8 mouse cellular contexts compared by ENCODE assay signal in the genomic region with DNA sequence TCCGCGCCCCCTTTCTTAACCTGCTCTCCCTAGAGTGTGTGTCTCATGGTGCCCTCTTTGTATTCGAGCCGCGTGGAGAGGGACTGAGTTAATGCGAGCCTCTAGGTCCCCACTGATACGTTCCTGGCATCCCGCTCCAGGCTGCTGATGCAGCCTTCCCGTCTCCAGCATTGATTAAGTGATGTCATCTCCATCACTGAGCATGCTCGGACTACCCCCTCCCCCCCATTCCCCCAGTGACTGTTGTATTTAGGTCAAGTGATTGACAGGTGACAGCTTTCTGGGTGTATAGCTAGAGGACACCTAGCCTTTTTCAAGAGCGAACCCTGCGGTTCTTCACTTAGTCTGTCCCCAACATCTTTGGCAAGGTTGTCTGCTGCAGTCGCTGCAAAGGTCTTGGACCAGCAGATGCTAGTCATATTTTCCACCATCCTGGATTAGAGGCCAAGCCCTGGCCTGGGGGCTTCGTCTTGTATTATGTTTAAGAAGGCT. TPM values are rescaled to one million over a fixed set of nuclear protein-coding genes. Genes with fewer than 3 reads are reported as not detected.
DNase-seq lines count a peak whose midpoint lies in the region; ATAC-seq lines count a peak whose summit lies in the region.
"Had no signal": no experiment of that assay in that cellular context is flagged by ENCODE, and none has a peak within 500 bp of the region (broad histone marks: within the 10 kb centered on the region; RNA-seq: fewer than 3 reads in every experiment).

No protein-coding gene starts in this region.

- H3K4me3 ChIP-seq in limb, embryonic 11.5 days (ENCODE audit: low read depth, low read length), result peak overlapping the region; percentile 89
- H3K4me3 ChIP-seq: liver, embryonic 15.5 days had no signal

- H3K9ac ChIP-seq in limb, embryonic 11.5 days (ENCODE audit: low read length), result peak overlapping the region; percentile 76
- H3K9ac ChIP-seq: liver, embryonic 15.5 days had no signal

- H3K36me3 ChIP-seq in limb, embryonic 11.5 days (ENCODE audit: control insufficient read depth, insufficient read depth, low read length), result no peaks in the 10 kb centered on the region; the same call in 1 of the 2 replicates
- H3K36me3 ChIP-seq: liver, embryonic 15.5 days had no signal

- WGBS in limb, embryonic 11.5 days, result 19% methylated on average over 14 of the region's 14 CpGs

- H3K4me2 ChIP-seq in limb, embryonic 11.5 days (ENCODE audit: low read depth, severe bottlenecking), result peak overlapping the region; percentile 87

- no peaks in the 10 kb centered on the region for H3K9me3 ChIP-seq in limb, embryonic 11.5 days (ENCODE audit: control insufficient read depth, low read length)
- H3K9me3 ChIP-seq: liver, embryonic 15.5 days had no signal

- H3K27me3 ChIP-seq in limb, embryonic 11.5 days (ENCODE audit: control insufficient read depth, insufficient read depth, low read length), result no peaks in the 10 kb centered on the region

- peak; percentile 86 for DNase-seq in brain, adult 2 months (ENCODE audit: low read depth, low spot score)
- DNase-seq in cerebellum, adult 9-11 months, result peak; percentile 72
- peak; percentile 30 to 45 for DNase-seq in frontal cortex, postnatal 10 days (ENCODE audit: low spot score in 2 of 2)
- DNase-seq in limb, embryonic 11.5 days (ENCODE audit: low spot score), result peak; percentile 31
- DNase-seq in right cerebral cortex, postnatal 14 days, result peak; percentile 47
- no peak for DNase-seq in ovary, postnatal 36 days (ENCODE audit: low spot score)

- H3K27ac ChIP-seq in limb, embryonic 11.5 days (replicated peaks; ENCODE audit: low read depth, low read length), result no peak overlapping the region
- H3K27ac ChIP-seq: liver, embryonic 15.5 days had no signal

- ATAC-seq in limb, embryonic 11.5 days (ENCODE audit: insufficient number of reproducible peaks, low FRiP score, low TSS enrichment, low read depth), result no peak
- ATAC-seq in activated CD4-positive, CD25-positive, alpha-beta regulatory T cell, adult 4 months, result no peak

- peaks cover 5% of the 10 kb centered on the region; the same call in 1 of the 2 replicates for H3K4me1 ChIP-seq in limb, embryonic 11.5 days (ENCODE audit: control insufficient read depth, insufficient read depth, low read length)

RNA-seq across cellular contexts. Expression of gene Kif5c, which starts 1.6 kb away (rescaled TPM):
- 15.2 TPM in 2 replicates for polyA plus RNA-seq in limb, embryonic 11.5 days (2014; fragmentation: Nextera tagmentation; extraction: Ambion mirVana)
- 1 to 10 TPM; 1.5 to 2.0 TPM for polyA plus RNA-seq in activated CD4-positive, CD25-positive, alpha-beta regulatory T cell, adult 4 months (2017; shearing (Covaris generic))
